In genomic region chr5:41844147-41844529, GRCm38 (mm10) we compare ENCODE assay signal across 8 mouse cellular contexts. TPM values are rescaled to one million over a fixed set of nuclear protein-coding genes. Genes with fewer than 3 reads are reported as not detected.
DNase-seq lines count a peak whose midpoint lies in the region; ATAC-seq lines count a peak whose summit lies in the region.

Gene Bod1l (minus strand): TSS chr5:41844315.

- peak within 1 kb of the TSS; percentile 65 for H3K4me2 ChIP-seq in kidney, embryonic 15.5 days

- WGBS in heart, embryonic 10.5 days: under 1% methylated on average over 38 of the region's 38 CpGs
- WGBS in kidney, embryonic 15.5 days: 0% methylated on average over 38 of the region's 38 CpGs

- H3K4me3 ChIP-seq in heart, embryonic 10.5 days: peak within 1 kb of the TSS; percentile 97
- H3K4me3 ChIP-seq in kidney, embryonic 15.5 days (replicated peaks): peak within 1 kb of the TSS; percentile 91

- H3K9me3 ChIP-seq in heart, embryonic 10.5 days: no peaks in the 10 kb centered on the region
- H3K9me3 ChIP-seq in kidney, embryonic 15.5 days (replicated peaks): no peaks in the 10 kb centered on the region

- DNase-seq in B cell, adult 2 months: peak; percentile 91
- peak; percentile 99 for DNase-seq in brain, adult 2 months (ENCODE audit: low read depth, low spot score)
- DNase-seq in heart, embryonic 10.5 days (ENCODE audit: low spot score): peak; percentile 97
- peak; percentile 93 for DNase-seq in liver
- DNase-seq in spleen, postnatal 4 days (ENCODE audit: low spot score in 2 of 2): peak; percentile 93 to 98

- peak within 1 kb of the TSS; percentile 87 for H3K9ac ChIP-seq in kidney, embryonic 15.5 days

- H3K27ac ChIP-seq in heart, embryonic 10.5 days: peak within 1 kb of the TSS; percentile 91
- peak within 1 kb of the TSS; percentile 66 for H3K27ac ChIP-seq in kidney, embryonic 15.5 days

- peak; percentile 91 for ATAC-seq in erythroblast, adult 5-6 weeks (replicated peaks; ENCODE audit: low FRiP score, poor library complexity, severe bottlenecking)
- ATAC-seq in kidney, embryonic 15.5 days (replicated peaks; ENCODE audit: low FRiP score): peak; percentile 97
- ATAC-seq in monocyte, adult 5-6 weeks (replicated peaks; ENCODE audit: insufficient number of reproducible peaks, low FRiP score, low TSS enrichment, poor library complexity, severe bottlenecking): peak; percentile 87

- H3K27me3 ChIP-seq in heart, embryonic 10.5 days (ENCODE audit: insufficient read depth, poor library complexity, severe bottlenecking): no peaks in the 10 kb centered on the region
- no peaks in the 10 kb centered on the region for H3K27me3 ChIP-seq in kidney, embryonic 15.5 days

- 0 out of 2 replicates have a peak, but pooled peaks cover 3% of the 10 kb centered on the region for H3K36me3 ChIP-seq in heart, embryonic 10.5 days
- peaks cover 8% of the 10 kb centered on the region for H3K36me3 ChIP-seq in kidney, embryonic 15.5 days

- H3K4me1 ChIP-seq in heart, embryonic 10.5 days: peaks cover 18% of the 10 kb centered on the region
- peaks cover 18% of the 10 kb centered on the region for H3K4me1 ChIP-seq in kidney, embryonic 15.5 days

RNA-seq across cellular contexts. Expression of gene Bod1l, which starts in this region (rescaled TPM):
- 11.9 and 15.0 TPM in 2 replicates for total RNA-seq in erythroblast, adult 5-6 weeks (2015; ENCODE audit: low replicate concordance)
- 17.4 and 20.9 TPM in 2 replicates for total RNA-seq in erythroblast, adult 5-6 weeks (2017; ENCODE audit: low replicate concordance)
- 11.3 and 13.9 TPM in 2 replicates for polyA plus RNA-seq in heart, embryonic 10.5 days (2016; fragmentation: Nextera tagmentation; extraction: Ambion mirVana)
- polyA plus RNA-seq in kidney, embryonic 15.5 days (2015; fragmentation: Nextera tagmentation; extraction: Ambion mirVana): 22.4 and 24.2 TPM in 2 replicates
- 40.3 to 68.9 TPM (median 52.9 TPM) in 3 replicates for total RNA-seq in monocyte, adult 5-6 weeks (2017)

Comparison
In these comparisons a context has a peak if more than half of its experiments do, and no peak if none do; other contexts are left out.
1. Peak in every context shown above with its lines: DNase-seq, ATAC-seq, H3K4me3 ChIP-seq and H3K27ac ChIP-seq.